In the genomic region with DNA sequence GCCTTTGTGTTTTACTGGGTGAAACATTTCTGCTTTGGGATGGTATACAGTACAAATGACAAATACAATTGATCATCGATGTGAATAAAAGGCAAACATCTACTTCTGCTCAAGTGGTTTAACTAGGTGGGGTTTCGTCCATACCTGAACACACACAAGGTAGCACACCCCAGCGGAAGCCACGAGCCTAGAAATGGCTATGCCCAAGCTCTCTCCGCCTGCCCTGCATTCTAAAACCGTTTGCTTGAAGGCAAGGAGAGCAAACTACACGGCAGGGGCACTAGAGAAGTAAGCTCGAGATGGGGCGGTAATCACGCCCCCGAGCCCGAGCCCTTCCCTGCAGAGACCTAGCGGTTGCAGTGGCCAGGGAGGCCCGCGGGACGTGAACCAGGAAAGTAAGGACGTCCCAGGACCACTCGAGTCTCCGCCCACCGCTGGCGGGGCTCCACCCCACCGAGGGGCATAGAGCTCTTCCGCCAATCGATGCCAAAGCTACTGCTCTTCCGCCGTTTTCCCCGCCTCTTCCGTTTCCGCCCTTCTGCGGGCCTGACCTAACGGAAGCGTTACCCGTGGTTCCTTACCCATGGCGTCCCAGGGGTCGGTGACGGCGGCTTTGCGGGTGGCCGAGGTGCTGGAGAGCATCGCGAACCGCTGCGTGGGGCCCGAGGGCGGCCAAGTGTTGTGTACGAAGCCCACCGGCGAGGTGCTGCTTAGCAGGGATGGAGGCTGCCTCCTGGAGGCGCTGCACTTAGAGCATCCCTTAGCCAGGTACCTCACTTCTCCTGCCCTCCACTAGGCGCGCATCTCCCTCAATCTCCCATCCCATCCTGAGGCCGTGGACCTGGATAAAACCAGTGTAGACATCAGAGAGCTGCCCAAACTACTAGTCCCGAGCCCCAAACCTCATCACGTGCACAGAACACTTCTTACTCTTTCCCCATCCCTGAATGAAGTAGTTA, we compare ENCODE assay signal across 8 mouse cellular contexts. TPM values are rescaled to one million over a fixed set of nuclear protein-coding genes. Genes with fewer than 3 reads are reported as not detected.
A peak's percentile ranks its signal among the peaks of the same experiment; 100 is the strongest.
DNase-seq lines count a peak whose midpoint lies in the region; ATAC-seq and TF ChIP-seq lines count a peak whose summit lies in the region.

A gene (plus strand): TSS at position 540 of the 959 bp plus-strand sequence.

- peak; percentile 76 for TF ChIP-seq CTCF in cortical plate, adult 2 months (IDR thresholded peaks at IDR 0.05; ENCODE audit: extremely low read depth, insufficient read depth, low read length)

- peak; percentile 99 for ATAC-seq in activated CD4-positive, CD25-positive, alpha-beta regulatory T cell, adult 4 months

- DNase-seq in gastrocnemius, adult 8-10 months (ENCODE audit: low spot score in 2 of 2), result peak; percentile 95 to 96
- DNase-seq in hindlimb bud, embryonic 11.5 days (ENCODE audit: extremely low spot score, low read depth, low spot score), result peak; percentile 73
- peak; percentile 91 to 95 for DNase-seq in left cerebral cortex, adult 8-10 months (ENCODE audit: low spot score in 2 of 2)
- DNase-seq in right cerebral cortex, postnatal 10 days (ENCODE audit: low spot score in 2 of 2), result peak; percentile 97
- DNase-seq in urinary bladder, postnatal 25 days (ENCODE audit: low spot score), result peak; percentile 94

- TF ChIP-seq POLR2A in cortical plate, adult 2 months (IDR thresholded peaks at IDR 0.05; ENCODE audit: extremely low read depth, insufficient read depth, low read length), result peak; percentile 81

- peak within 1 kb of the TSS; percentile 73 for H3K4me3 ChIP-seq in cortical plate, adult 2 months (ENCODE audit: insufficient read depth, low read length)
- H3K4me3 ChIP-seq in megakaryocyte, embryonic 14.5 days (replicated peaks), result peak within 1 kb of the TSS; percentile 96

- H3K4me1 ChIP-seq in cortical plate, adult 2 months (ENCODE audit: control insufficient read depth, insufficient read depth, low read length), result peaks cover 3% of the 10 kb centered on the region; the same call in 1 of the 2 replicates
- H3K4me1 ChIP-seq in megakaryocyte, embryonic 14.5 days, result peaks cover 29% of the 10 kb centered on the region

- no peaks in the 10 kb centered on the region for H3K27me3 ChIP-seq in megakaryocyte, embryonic 14.5 days (replicated peaks)

- H3K36me3 ChIP-seq in megakaryocyte, embryonic 14.5 days (replicated peaks; ENCODE audit: low read length), result peaks cover 30% of the 10 kb centered on the region

- no peaks in the 10 kb centered on the region for H3K9me3 ChIP-seq in megakaryocyte, embryonic 14.5 days

- peak within 1 kb of the TSS; percentile 90 for H3K27ac ChIP-seq in cortical plate, adult 2 months (ENCODE audit: insufficient read depth, low read length)

RNA-seq across cellular contexts. Expression of the gene that starts here (rescaled TPM):
- 1 to 10 TPM; 1.4 to 1.6 TPM for polyA plus RNA-seq in activated CD4-positive, CD25-positive, alpha-beta regulatory T cell, adult 4 months (2017; shearing (Covaris generic))
- 4.7 and 5.0 TPM in 2 replicates for polyA plus RNA-seq in cortical plate, adult 2 months (2012; rRNA removed)
- 1 to 10 TPM; 1.6 to 2.0 (median 1.7) TPM for total RNA-seq in gastrocnemius, adult 8-10 months (2022)
- 1 to 10 TPM; 5.5 to 6.5 (median 5.7) TPM for total RNA-seq in left cerebral cortex, adult 8-10 months (2022)
- 0.97 TPM in 1 of 2 replicates, not detected in the other for polyA plus RNA-seq in megakaryocyte, embryonic 14.5 days (2012; ENCODE audit: insufficient read depth, low replicate concordance)

Comparison
In these comparisons a context has a peak if more than half of its experiments do, and no peak if none do; other contexts are left out.
1. Peak in every context shown above with its lines: DNase-seq, ATAC-seq, H3K4me3 ChIP-seq and H3K27ac ChIP-seq.